Mouse (Mus musculus): ENCODE measurements at regions not wholly inside any gene's neighbourhood (a gene's known extent, or its start where the extent isn't known, plus 50 kb on each side); places are given as distances from the start of the nearest gene placed in this dataset.

DNA sequence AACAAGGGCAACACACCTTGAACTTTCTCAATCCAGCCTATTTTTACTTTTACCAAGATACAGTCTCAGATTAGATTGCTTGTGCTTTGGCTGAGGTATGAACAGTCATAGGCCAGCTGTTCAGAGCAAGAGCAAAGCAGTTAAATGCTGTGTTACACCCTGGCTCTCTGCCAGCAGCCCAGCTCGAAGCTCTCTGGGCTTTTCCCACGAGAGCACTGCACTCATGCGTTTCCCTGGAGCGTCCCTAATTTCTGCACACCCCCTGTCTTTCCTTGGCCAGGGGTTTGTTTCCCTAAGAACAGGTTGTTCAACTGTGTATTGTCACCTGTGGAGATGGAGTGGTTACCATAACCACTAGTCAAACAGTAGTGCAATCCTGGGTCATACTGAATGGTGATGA is 493.6 kb downstream of the Grin2a start:
- TF ChIP-seq CHD2 (IDR thresholded peaks at IDR 0.05; ENCODE audit: low read depth, low read length) (no peak), HCFC1 (IDR thresholded peaks at IDR 0.05; ENCODE audit: borderline replicate concordance, insufficient read depth, low read length) (no peak)

Measured in ES-E14 (cell line).